Mouse (Mus musculus) ES-Bruce4 (cell line): ENCODE results near the gene Ccl12.

Source experiments
- CTCF ChIP-seq: IDR thresholded peaks from one replicate; pipeline ENCODE4 v1.8.1; 2011; ENCODE audit warnings: low read depth, low read length
- EP300 ChIP-seq: IDR thresholded peaks from 2 replicates; pipeline ENCODE4 v1.6.1; 2011; ENCODE audit warnings: low read depth, low read length; ENCODE audit not compliant: insufficient read depth
- POLR2A ChIP-seq: IDR thresholded peaks from one replicate; pipeline ENCODE4 v1.8.1; 2011; ENCODE audit warnings: low read length; ENCODE audit not compliant: insufficient read depth

GRCm38 (mm10) chr11:82136196-82136595 lies 34.6 kb downstream of the Ccl12 start:
- no peak for TF ChIP-seq POLR2A
- TF ChIP-seq CTCF, result no peak
- no peak for TF ChIP-seq EP300
